Mouse (Mus musculus) bone marrow macrophage, adult 2 months (primary cell): ENCODE measurements around the gene Fcgr2b.
"Not testable (repeated sequence)": the region's sequence is repeated elsewhere in the genome, so short reads cannot be mapped to it uniquely, and the experiment has no call there.

ENCODE experiments used
- CTCF ChIP-seq: IDR thresholded peaks from 2 replicates; pipeline ENCODE4 v1.5.1; 2012; ENCODE audit warnings: low read depth, mild to moderate bottlenecking, low read length, moderate library complexity
- POLR2A ChIP-seq: IDR thresholded peaks from 2 replicates; pipeline ENCODE4 v1.6.1; 2012; ENCODE audit warnings: mild to moderate bottlenecking, low read depth, low read length, borderline replicate concordance

- not testable (repeated sequence) for TF ChIP-seq POLR2A, CTCF
Measured at GRCm38 (mm10) chr1:170975350-170975749, 997 bp downstream of the Fcgr2b start.
